In the genomic region with DNA sequence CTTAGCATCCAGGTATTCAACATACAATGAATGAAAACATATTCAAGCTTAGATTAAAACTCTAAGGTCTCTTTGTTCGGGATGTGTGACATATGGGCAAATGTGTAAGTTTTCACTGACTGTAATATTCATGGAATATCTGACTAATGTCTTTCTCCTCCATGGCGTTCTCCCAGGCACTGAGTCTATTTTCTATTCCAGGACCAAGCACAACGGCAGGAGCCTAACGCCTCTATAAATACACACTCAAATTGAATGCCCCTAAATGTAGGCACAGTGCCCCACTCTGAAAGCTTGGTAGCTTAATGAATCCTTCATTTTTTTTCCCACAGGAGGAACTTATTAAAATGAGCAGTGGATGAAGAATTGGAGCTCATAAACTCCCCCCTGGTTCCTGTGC, we compare ENCODE assay signal across 11 mouse cellular contexts. TPM values are rescaled to one million over a fixed set of nuclear protein-coding genes. Genes with fewer than 3 reads are reported as not detected.
"Had no signal": no experiment of that assay in that cellular context is flagged by ENCODE, and none has a peak within 500 bp of the region (broad histone marks: within the 10 kb centered on the region; RNA-seq: fewer than 3 reads in every experiment).

No protein-coding gene starts in this region.

- DNase-seq: kidney, adult 11 months; kidney, adult 9 months; kidney, postnatal 4 days; liver; liver, embryonic 13.5 days; liver, postnatal 0 days; lung, postnatal 14 days; retina, postnatal 1 day; thymus, postnatal 4 days had no signal

- ATAC-seq: liver, postnatal 0 days; midbrain, embryonic 15.5 days had no signal

RNA-seq across cellular contexts. Expression of a gene that starts 47.8 kb away (rescaled TPM):
- total RNA-seq: neutrophil, adult 5-6 weeks had no signal
